Mouse (Mus musculus): ENCODE results near the gene Tmc4. TPM values are rescaled to one million over a fixed set of nuclear protein-coding genes. Genes with fewer than 3 reads are reported as not detected.
A peak's percentile ranks its signal among the peaks of the same experiment; 100 is the strongest.

Tmc4 gene
- polyA plus RNA-seq, 1 experiment, result 1.2 TPM

- Histone ChIP-seq H3K4me2 (ENCODE audit: low read depth) (peak overlapping the region; percentile 89), H3K27me3 (ENCODE audit: control insufficient read depth, insufficient read depth, insufficient read length) (no peaks in the 10 kb centered on the region), H3K36me3 (ENCODE audit: control insufficient read depth, insufficient read depth) (peaks cover 12% of the 10 kb centered on the region), H3K79me2 (ENCODE audit: control insufficient read depth, insufficient read depth) (peaks cover 35% of the 10 kb centered on the region), H3ac (ENCODE audit: control insufficient read depth, insufficient read length) (no peak overlapping the region), H3K4me3 (peak overlapping the region; percentile 69)
- TF ChIP-seq E2F4 (IDR thresholded peaks at IDR 0.05; ENCODE audit: insufficient read depth) (no peak), CEBPB (IDR thresholded peaks at IDR 0.05; ENCODE audit: insufficient read depth, poor library complexity, severe bottlenecking) (no peak), MYOD1 (IDR thresholded peaks at IDR 0.05; ENCODE audit: control insufficient read depth in 1 of 3, insufficient read length in 2 of 3, low read depth in 2 of 3) (no peak), USF1 (IDR thresholded peaks at IDR 0.05; ENCODE audit: low read depth) (no peak), POLR2AphosphoS2 (IDR thresholded peaks at IDR 0.05; ENCODE audit: insufficient read length, low read depth) (no peak), POLR2A (IDR thresholded peaks at IDR 0.05; ENCODE audit: insufficient read length, low read depth) (no peak), SRF (IDR thresholded peaks at IDR 0.05; ENCODE audit: control insufficient read depth, insufficient read length, low read depth) (no peak), MAX (IDR thresholded peaks at IDR 0.05; ENCODE audit: low read depth) (no peak), TCF12 (IDR thresholded peaks at IDR 0.05; ENCODE audit: insufficient read depth, poor library complexity, severe bottlenecking) (no peak), REST (IDR thresholded peaks at IDR 0.05; ENCODE audit: insufficient read depth, insufficient read length) (no peak), MYOG (IDR thresholded peaks at IDR 0.05; ENCODE audit: control insufficient read depth in 1 of 3, insufficient read depth in 1 of 3, insufficient read length in 2 of 3, low read depth in 2 of 3) (no peak), TCF3 (IDR thresholded peaks at IDR 0.05; ENCODE audit: insufficient read length, low read depth) (no peak)
Measured at GRCm38 (mm10) chr7:3630478-3630815, 46.9 kb downstream of the Tmc4 start.

GRCm38 (mm10) chr7:3629543-3630477 lies 47.5 kb downstream of the Tmc4 start, which contains the start of the genes Tfpt and Prpf31:
Gene Tfpt (minus strand): TSS chr7:3629929.
Gene Prpf31 (plus strand): TSS chr7:3629985.
- Histone ChIP-seq H3K36me3 (ENCODE audit: control insufficient read depth, insufficient read depth) (peaks cover 8% of the 10 kb centered on the region), H3K4me2 (ENCODE audit: low read depth) (peak within 1 kb of the TSS; percentile 94), H3K4me3 (peak within 1 kb of the TSS; percentile 69), H3K79me2 (ENCODE audit: control insufficient read depth, insufficient read depth) (peaks cover 35% of the 10 kb centered on the region), H3K27me3 (ENCODE audit: control insufficient read depth, insufficient read depth, insufficient read length) (no peaks in the 10 kb centered on the region), H3ac (ENCODE audit: control insufficient read depth, insufficient read length) (peak within 1 kb of the TSS; percentile 82)
- TF ChIP-seq CEBPB (IDR thresholded peaks at IDR 0.05; ENCODE audit: insufficient read depth, poor library complexity, severe bottlenecking), result peak; percentile 46; the same call in 1 of the 2 replicates
- TF ChIP-seq POLR2A (IDR thresholded peaks at IDR 0.05; ENCODE audit: insufficient read length, low read depth), result peak; percentile 25
- peak; percentile 65 for TF ChIP-seq E2F4 (IDR thresholded peaks at IDR 0.05; ENCODE audit: insufficient read depth)
- no peak for TF ChIP-seq USF1 (IDR thresholded peaks at IDR 0.05; ENCODE audit: low read depth)
- TF ChIP-seq SRF (IDR thresholded peaks at IDR 0.05; ENCODE audit: control insufficient read depth, insufficient read length, low read depth), result peak; percentile 70

DNA sequence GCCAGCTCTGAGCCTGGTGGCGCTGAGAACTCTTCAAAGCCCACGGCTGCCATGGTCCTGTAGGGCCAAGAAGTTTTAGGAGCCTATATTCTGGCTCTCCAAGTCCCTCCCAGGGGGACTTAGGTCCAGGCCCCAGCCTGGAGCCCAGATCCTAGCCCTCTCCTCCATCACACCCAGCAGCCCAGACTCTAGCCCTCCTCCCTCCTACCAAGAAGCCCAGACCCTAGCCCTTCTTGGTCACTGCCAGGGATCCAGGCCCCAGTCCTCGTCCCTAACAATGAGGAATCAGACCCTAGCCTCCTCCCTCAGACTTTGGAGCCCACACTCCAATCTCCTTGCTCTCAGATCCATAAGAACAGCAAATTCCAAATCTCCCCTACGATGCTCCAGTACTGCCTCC lies 48.3 kb downstream of the Tmc4 start:
- Histone ChIP-seq H3ac (ENCODE audit: control insufficient read depth, insufficient read length) (peak overlapping the region; percentile 82), H3K36me3 (ENCODE audit: control insufficient read depth, insufficient read depth) (peaks cover 8% of the 10 kb centered on the region), H3K4me2 (ENCODE audit: low read depth) (peak overlapping the region; percentile 94), H3K79me2 (ENCODE audit: control insufficient read depth, insufficient read depth) (peaks cover 35% of the 10 kb centered on the region), H3K27me3 (ENCODE audit: control insufficient read depth, insufficient read depth, insufficient read length) (no peaks in the 10 kb centered on the region), H3K4me3 (peak overlapping the region; percentile 69)
- TF ChIP-seq TCF12 (IDR thresholded peaks at IDR 0.05; ENCODE audit: insufficient read depth, poor library complexity, severe bottlenecking) (no peak), MYOG (IDR thresholded peaks at IDR 0.05; ENCODE audit: control insufficient read depth in 1 of 3, insufficient read depth in 1 of 3, insufficient read length in 2 of 3, low read depth in 2 of 3) (no peak), MYOD1 (IDR thresholded peaks at IDR 0.05; ENCODE audit: control insufficient read depth in 1 of 3, insufficient read length in 2 of 3, low read depth in 2 of 3) (no peak), POLR2A (IDR thresholded peaks at IDR 0.05; ENCODE audit: insufficient read length, low read depth) (no peak), USF1 (IDR thresholded peaks at IDR 0.05; ENCODE audit: low read depth) (no peak), MAX (IDR thresholded peaks at IDR 0.05; ENCODE audit: low read depth) (no peak), POLR2AphosphoS2 (IDR thresholded peaks at IDR 0.05; ENCODE audit: insufficient read length, low read depth) (no peak), REST (IDR thresholded peaks at IDR 0.05; ENCODE audit: insufficient read depth, insufficient read length) (no peak), TCF3 (IDR thresholded peaks at IDR 0.05; ENCODE audit: insufficient read length, low read depth) (no peak)

- Histone ChIP-seq H3K36me3 (ENCODE audit: control insufficient read depth, insufficient read depth) (no peaks in the 10 kb centered on the region), H3K4me2 (ENCODE audit: low read depth) (peak within 1 kb of the TSS; percentile 93), H3K27me3 (ENCODE audit: control insufficient read depth, insufficient read depth, insufficient read length) (peaks cover 13% of the 10 kb centered on the region), H3K79me2 (ENCODE audit: control insufficient read depth, insufficient read depth) (peaks cover 12% of the 10 kb centered on the region), H3K4me3 (peak within 1 kb of the TSS; percentile 64), H3ac (ENCODE audit: control insufficient read depth, insufficient read length) (peak within 1 kb of the TSS; percentile 38)
- TF ChIP-seq E2F4 (IDR thresholded peaks at IDR 0.05; ENCODE audit: insufficient read depth), result no peak
- no peak for TF ChIP-seq MAX (IDR thresholded peaks at IDR 0.05; ENCODE audit: low read depth)
- TF ChIP-seq CEBPB (IDR thresholded peaks at IDR 0.05; ENCODE audit: insufficient read depth, poor library complexity, severe bottlenecking), result no peak
- TF ChIP-seq MYOG (IDR thresholded peaks at IDR 0.05; ENCODE audit: control insufficient read depth in 1 of 3, insufficient read depth in 1 of 3, insufficient read length in 2 of 3, low read depth in 2 of 3), result no peak
- TF ChIP-seq REST (IDR thresholded peaks at IDR 0.05; ENCODE audit: insufficient read depth, insufficient read length), result no peak
- TF ChIP-seq SRF (IDR thresholded peaks at IDR 0.05; ENCODE audit: control insufficient read depth, insufficient read length, low read depth), result no peak
- TF ChIP-seq POLR2AphosphoS2 (IDR thresholded peaks at IDR 0.05; ENCODE audit: insufficient read length, low read depth), result peak; percentile 61
- TF ChIP-seq TCF3 (IDR thresholded peaks at IDR 0.05; ENCODE audit: insufficient read length, low read depth), result no peak
- no peak for TF ChIP-seq MYOD1 (IDR thresholded peaks at IDR 0.05; ENCODE audit: control insufficient read depth in 1 of 3, insufficient read length in 2 of 3, low read depth in 2 of 3)
- TF ChIP-seq USF1 (IDR thresholded peaks at IDR 0.05; ENCODE audit: low read depth), result no peak
- no peak for TF ChIP-seq TCF12 (IDR thresholded peaks at IDR 0.05; ENCODE audit: insufficient read depth, poor library complexity, severe bottlenecking)
- TF ChIP-seq POLR2A (IDR thresholded peaks at IDR 0.05; ENCODE audit: insufficient read length, low read depth), result peak; percentile 56
Measured at GRCm38 (mm10) chr7:3617242-3617995, 59.9 kb downstream of the Tmc4 start, which contains the start of gene Ndufa3. Gene Ndufa3 (plus strand): TSS chr7:3617373.

All from myocyte (in vitro differentiated cells).